Mouse (Mus musculus) spleen, adult 2 months (tissue): ENCODE measurements around the gene Olfml2b.

Source experiments
- CTCF ChIP-seq: fragments of 200-500 bp; IDR thresholded peaks from 2 replicates; pipeline ENCODE4 v1.5.1; 2011; ENCODE audit warnings: mild to moderate bottlenecking, inconsistent platforms; ENCODE audit not compliant: insufficient read depth, insufficient read length, insufficient replicate concordance; ENCODE audit errors: extremely low read depth
- POLR2A ChIP-seq: fragments of 200-500 bp; IDR thresholded peaks from 2 replicates; pipeline ENCODE4 v1.6.1; 2011; ENCODE audit warnings: low read depth, low read length, inconsistent platforms

DNA sequence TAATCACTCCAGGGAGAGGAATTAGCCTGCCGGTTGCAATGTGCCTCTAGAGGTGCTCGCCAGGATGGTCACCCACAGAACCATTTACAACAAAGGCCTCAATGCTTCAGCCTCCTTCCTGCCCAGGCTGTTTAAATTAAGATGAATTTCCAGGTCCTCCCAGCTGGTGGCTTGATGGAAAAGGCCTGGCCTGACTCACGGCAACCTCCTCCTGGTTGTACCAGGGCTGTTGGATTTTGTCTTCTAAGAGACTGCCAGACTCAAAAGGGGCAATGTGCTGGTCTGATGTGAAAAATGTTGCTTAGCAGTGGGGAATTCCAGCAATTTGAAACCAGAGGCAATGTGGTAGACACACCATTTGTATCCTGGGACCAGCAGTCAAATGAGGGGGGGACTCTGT lies 56.8 kb downstream of the Olfml2b start:
- TF ChIP-seq CTCF (no peak), POLR2A (no peak)
